Mouse (Mus musculus): ENCODE results near the gene Mrpl50. TPM values are rescaled to one million over a fixed set of nuclear protein-coding genes. Genes with fewer than 3 reads are reported as not detected.

The Mrpl50 gene
- 89.0 and 90.7 TPM in 2 replicates for polyA plus RNA-seq (2016; fragmentation: Nextera tagmentation; extraction: Ambion mirVana)

- ATAC-seq (ENCODE audit: low FRiP score) = peak; percentile 99
- WGBS = under 1% methylated on average over 41 of the region's 41 CpGs
- 0 out of 2 replicates have a peak within 1 kb of the TSS, but pooled peaks have one; percentile 36 for H3K27ac ChIP-seq
These were observed at the start of gene Mrpl50, which contains the start of gene Zfp189 for GRCm38 (mm10) chr4:49520572-49521340. Gene Mrpl50 (minus strand): TSS chr4:49521093. Gene Zfp189 (plus strand): TSS chr4:49521176.

GRCm38 (mm10) chr4:49567613-49568012 is 46.7 kb upstream of the Mrpl50 start:
- Histone ChIP-seq H3K27ac (no peak overlapping the region), H3K4me2 (no peak overlapping the region), H3K9ac (no peak overlapping the region), H3K4me3 (replicated peaks) (no peak overlapping the region), H3K9me3 (no peaks in the 10 kb centered on the region), H3K27me3 (0 out of 2 replicates have a peak, but pooled peaks cover 3% of the 10 kb centered on the region), H3K36me3 (replicated peaks) (no peaks in the 10 kb centered on the region), H3K4me1 (no peaks in the 10 kb centered on the region)
- 29% methylated on average over 3 of the region's 3 CpGs for WGBS
- ATAC-seq (ENCODE audit: low FRiP score) = peak; percentile 81

More at GRCm38 (mm10) chr4:49520572-49521340, at the start of gene Mrpl50, which contains the start of gene Zfp189:
- H3K4me1 ChIP-seq = peaks cover 21% of the 10 kb centered on the region
- peak within 1 kb of the TSS; percentile 70 for H3K4me3 ChIP-seq (replicated peaks)
- peak within 1 kb of the TSS; percentile 65 for H3K4me2 ChIP-seq
- no peaks in the 10 kb centered on the region for H3K9me3 ChIP-seq
- H3K36me3 ChIP-seq (replicated peaks) = peaks cover 11% of the 10 kb centered on the region; the same call in 1 of the 2 replicates
- H3K9ac ChIP-seq = peak within 1 kb of the TSS; percentile 72
- no peaks in the 10 kb centered on the region for H3K27me3 ChIP-seq

- ATAC-seq (ENCODE audit: low FRiP score) = peak; percentile 36; the same call in 1 of the 2 replicates
- 79% methylated on average over 20 of the region's 20 CpGs for WGBS
- Histone ChIP-seq H3K4me3 (replicated peaks) (no peak overlapping the region), H3K9me3 (no peaks in the 10 kb centered on the region), H3K27ac (no peak overlapping the region), H3K9ac (no peak overlapping the region), H3K36me3 (replicated peaks) (no peaks in the 10 kb centered on the region), H3K4me1 (no peaks in the 10 kb centered on the region), H3K4me2 (no peak overlapping the region), H3K27me3 (no peaks in the 10 kb centered on the region)
These were observed 39.3 kb upstream of the Mrpl50 start for GRCm38 (mm10) chr4:49559915-49560772.

GRCm38 (mm10) chr4:49558181-49558580 is 37.3 kb upstream of the Mrpl50 start:
- WGBS = 86% methylated on average over 2 of the region's 2 CpGs
- Histone ChIP-seq H3K4me3 (replicated peaks) (no peak overlapping the region), H3K4me2 (no peak overlapping the region), H3K36me3 (replicated peaks) (no peaks in the 10 kb centered on the region), H3K9ac (no peak overlapping the region), H3K27ac (no peak overlapping the region), H3K9me3 (no peaks in the 10 kb centered on the region), H3K27me3 (no peaks in the 10 kb centered on the region), H3K4me1 (no peaks in the 10 kb centered on the region)
- no peak for ATAC-seq (ENCODE audit: low FRiP score)

DNA sequence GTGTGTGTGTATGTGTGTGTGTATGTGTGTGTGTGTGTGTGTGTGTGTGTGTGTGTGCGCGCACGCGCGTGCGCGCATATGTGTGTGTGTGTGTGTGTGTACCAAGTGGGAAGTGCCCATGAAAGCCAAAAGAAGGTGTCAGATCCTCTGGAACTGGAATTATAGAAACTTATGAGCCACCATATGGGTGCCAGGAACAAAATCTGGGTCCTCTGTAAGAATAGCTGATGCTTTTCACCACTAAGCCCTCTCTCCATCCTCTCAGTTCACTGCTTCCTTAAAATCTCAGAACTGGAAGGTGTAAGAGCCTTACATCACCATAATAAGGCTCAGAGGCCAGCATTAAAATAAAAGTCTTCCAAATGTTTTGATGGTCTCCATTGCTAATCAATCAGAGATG is 36.5 kb upstream of the Mrpl50 start:
- Histone ChIP-seq H3K27me3 (no peaks in the 10 kb centered on the region), H3K4me3 (replicated peaks) (no peak overlapping the region), H3K9me3 (no peaks in the 10 kb centered on the region), H3K4me2 (no peak overlapping the region), H3K9ac (no peak overlapping the region), H3K4me1 (no peaks in the 10 kb centered on the region), H3K27ac (no peak overlapping the region), H3K36me3 (replicated peaks) (no peaks in the 10 kb centered on the region)
- 98% methylated on average over 7 of the region's 7 CpGs for WGBS
- ATAC-seq (ENCODE audit: low FRiP score) = no peak

- WGBS = 91% methylated on average over 5 of the region's 5 CpGs
- H3K27me3 ChIP-seq = no peaks in the 10 kb centered on the region
- H3K9ac ChIP-seq = no peak overlapping the region
- H3K4me3 ChIP-seq (replicated peaks) = no peak overlapping the region
- no peak for ATAC-seq (ENCODE audit: low FRiP score)
- no peaks in the 10 kb centered on the region for H3K9me3 ChIP-seq
- no peak overlapping the region for H3K4me2 ChIP-seq
- H3K27ac ChIP-seq = no peak overlapping the region
- no peaks in the 10 kb centered on the region for H3K4me1 ChIP-seq
- H3K36me3 ChIP-seq (replicated peaks) = no peaks in the 10 kb centered on the region
These were observed 32.5 kb upstream of the Mrpl50 start for GRCm38 (mm10) chr4:49553380-49553779.

GRCm38 (mm10) chr4:49549383-49549782 is 28.5 kb upstream of the Mrpl50 start, which contains the start of gene Aldob:
Gene Aldob (minus strand): TSS chr4:49549546.
- Histone ChIP-seq H3K4me2 (no peak within 1 kb of the TSS), H3K27me3 (no peaks in the 10 kb centered on the region), H3K9ac (no peak within 1 kb of the TSS), H3K9me3 (no peaks in the 10 kb centered on the region), H3K4me3 (replicated peaks) (no peak within 1 kb of the TSS), H3K27ac (no peak within 1 kb of the TSS), H3K4me1 (no peaks in the 10 kb centered on the region), H3K36me3 (replicated peaks) (no peaks in the 10 kb centered on the region)
- WGBS = 74% methylated on average over 3 of the region's 3 CpGs
- no peak for ATAC-seq (ENCODE audit: low FRiP score)

- 93% methylated on average over 7 of the region's 7 CpGs for WGBS
- H3K9me3 ChIP-seq = no peaks in the 10 kb centered on the region
- no peaks in the 10 kb centered on the region for H3K4me1 ChIP-seq
- no peak overlapping the region for H3K27ac ChIP-seq
- ATAC-seq (ENCODE audit: low FRiP score) = no peak
- H3K9ac ChIP-seq = no peak overlapping the region
- no peaks in the 10 kb centered on the region for H3K36me3 ChIP-seq (replicated peaks)
- no peak overlapping the region for H3K4me3 ChIP-seq (replicated peaks)
- no peaks in the 10 kb centered on the region for H3K27me3 ChIP-seq
- H3K4me2 ChIP-seq = no peak overlapping the region
These were observed 26.8 kb upstream of the Mrpl50 start for GRCm38 (mm10) chr4:49547544-49548219.

- Histone ChIP-seq H3K4me3 (replicated peaks) (no peak overlapping the region), H3K4me1 (no peaks in the 10 kb centered on the region), H3K36me3 (replicated peaks) (no peaks in the 10 kb centered on the region), H3K27me3 (no peaks in the 10 kb centered on the region), H3K4me2 (no peak overlapping the region), H3K27ac (no peak overlapping the region), H3K9me3 (no peaks in the 10 kb centered on the region), H3K9ac (no peak overlapping the region)
- no peak for ATAC-seq (ENCODE audit: low FRiP score)
- WGBS = 77% methylated on average over 6 of the region's 6 CpGs
These were observed 26.1 kb upstream of the Mrpl50 start for GRCm38 (mm10) chr4:49546873-49547543.

DNA sequence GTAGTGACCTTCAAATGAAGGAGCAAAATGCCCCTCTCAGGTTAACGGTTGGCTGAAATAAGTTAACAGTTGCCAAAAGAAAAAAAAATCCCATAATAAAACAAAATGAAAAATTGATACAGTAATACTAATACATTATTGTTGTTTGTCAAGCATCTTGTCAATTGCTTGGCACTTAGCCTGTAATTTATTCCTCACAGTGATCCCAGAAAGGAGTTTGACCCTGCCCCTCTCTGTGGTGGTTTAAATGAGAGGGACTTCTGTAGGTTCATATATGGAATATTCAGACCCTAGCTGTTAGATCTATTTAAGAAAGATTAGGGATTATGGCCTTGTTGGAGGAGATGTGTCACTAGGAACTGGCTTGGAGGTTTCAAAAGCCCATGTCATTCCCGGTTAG is 25.1 kb upstream of the Mrpl50 start:
- WGBS = 84% methylated on average over 2 of the region's 2 CpGs
- H3K36me3 ChIP-seq (replicated peaks) = no peaks in the 10 kb centered on the region
- H3K9me3 ChIP-seq = no peaks in the 10 kb centered on the region
- no peak for ATAC-seq (ENCODE audit: low FRiP score)
- H3K4me1 ChIP-seq = no peaks in the 10 kb centered on the region
- H3K4me3 ChIP-seq (replicated peaks) = no peak overlapping the region
- H3K4me2 ChIP-seq = no peak overlapping the region
- no peak overlapping the region for H3K9ac ChIP-seq
- no peak overlapping the region for H3K27ac ChIP-seq
- H3K27me3 ChIP-seq = no peaks in the 10 kb centered on the region

DNA sequence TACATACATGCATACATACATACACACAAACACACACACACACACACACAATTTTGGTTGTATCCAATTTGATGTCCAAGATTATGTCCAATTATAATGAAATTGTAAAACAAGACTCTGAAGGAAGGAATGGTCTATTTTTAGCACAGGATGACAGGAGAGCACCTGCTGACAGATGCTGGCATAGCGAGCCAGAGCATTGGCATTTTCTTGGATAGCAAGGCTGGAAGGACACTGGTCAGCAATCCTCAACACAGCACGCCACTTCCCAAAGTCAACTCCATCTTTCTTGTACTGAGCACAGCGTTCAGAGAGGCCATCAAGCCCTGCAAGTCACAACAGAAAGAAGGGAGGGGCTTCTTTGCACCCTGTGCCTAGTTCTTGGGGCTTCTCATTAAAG is 20.1 kb upstream of the Mrpl50 start:
- no peaks in the 10 kb centered on the region for H3K36me3 ChIP-seq (replicated peaks)
- ATAC-seq (ENCODE audit: low FRiP score) = no peak
- no peak overlapping the region for H3K27ac ChIP-seq
- WGBS = 75% methylated on average over 3 of the region's 3 CpGs
- H3K9ac ChIP-seq = no peak overlapping the region
- H3K4me1 ChIP-seq = no peaks in the 10 kb centered on the region
- no peak overlapping the region for H3K4me2 ChIP-seq
- no peaks in the 10 kb centered on the region for H3K9me3 ChIP-seq
- no peaks in the 10 kb centered on the region for H3K27me3 ChIP-seq
- H3K4me3 ChIP-seq (replicated peaks) = no peak overlapping the region
